Mouse (Mus musculus): ENCODE results near the gene Zfp786. TPM values are rescaled to one million over a fixed set of nuclear protein-coding genes. Genes with fewer than 3 reads are reported as not detected.
A peak's percentile ranks its signal among the peaks of the same experiment; 100 is the strongest.

The Zfp786 gene
- total and polyA plus RNA-seq, 3 experiments, result 1.3 to 2.0 TPM; not detected in 1

- no peak for TF ChIP-seq SMC3 (IDR thresholded peaks at IDR 0.05; ENCODE audit: low read depth, low read length)
- no peak for TF ChIP-seq ZC3H11A (IDR thresholded peaks at IDR 0.05; ENCODE audit: low read depth, low read length)
- TF ChIP-seq NELFE (IDR thresholded peaks at IDR 0.05; ENCODE audit: low read depth, low read length), result peak; percentile 78
- peak; percentile 69; the same call in 1 of the 2 replicates for TF ChIP-seq TBP (IDR thresholded peaks at IDR 0.05; ENCODE audit: low read depth, low read length)
These were observed 17.3 kb downstream of the Zfp786 start, which contains the start of gene Pdia4 (continued) for GRCm38 (mm10) chr6:47813257-47813878.

- Histone ChIP-seq H3K9me3 (replicated peaks; ENCODE audit: insufficient read depth, low read length) (no peaks in the 10 kb centered on the region), H3K4me3 (ENCODE audit: control insufficient read depth in 1 of 2, insufficient read depth in 1 of 2, low read depth in 2 of 2, low read length in 2 of 2) (peak overlapping the region; percentile 74 to 82), H3K36me3 (ENCODE audit: control insufficient read depth in 1 of 2, insufficient read depth in 2 of 2, low read length in 2 of 2) (peaks cover 2 to 20% of the 10 kb centered on the region in 2 experiments), H3K9ac (ENCODE audit: control insufficient read depth, low read depth, low read length, poor library complexity, severe bottlenecking) (peak overlapping the region; percentile 79), H3K4me1 (ENCODE audit: control insufficient read depth in 1 of 2, insufficient read depth in 2 of 2, low read length in 2 of 2) (peaks cover 0 to 12% of the 10 kb centered on the region in 2 experiments), H3K27ac (ENCODE audit: control insufficient read depth, low read depth, low read length) (peak overlapping the region; percentile 76), H3K79me2 (ENCODE audit: control insufficient read depth, insufficient read depth, low read length, poor library complexity) (peaks cover 43% of the 10 kb centered on the region), H3K27me3 (ENCODE audit: control insufficient read depth in 1 of 2, insufficient read depth in 2 of 2, low read length in 2 of 2) (no peaks in the 10 kb centered on the region)
- TF ChIP-seq POLR2AphosphoS2 (IDR thresholded peaks at IDR 0.05; ENCODE audit: low read length) (no peak), EP300 (IDR thresholded peaks at IDR 0.05; ENCODE audit: low read depth in 1 of 2, low read length in 2 of 2) (0 out of 4 replicates have a peak, but pooled peaks of 1 of the 2 experiments have one; percentile 16), ELF1 (IDR thresholded peaks at IDR 0.05; ENCODE audit: low read depth, low read length) (no peak), CHD1 (IDR thresholded peaks at IDR 0.05; ENCODE audit: low read depth, low read length) (no peak), POLR2A (IDR thresholded peaks at IDR 0.05; ENCODE audit: control insufficient read depth in 1 of 2, insufficient read depth in 1 of 2, low read depth in 1 of 2, low read length in 2 of 2, poor library complexity in 1 of 2) (no peak), ZNF384 (IDR thresholded peaks at IDR 0.05; ENCODE audit: low read depth, low read length) (no peak), MYC (IDR thresholded peaks at IDR 0.05; ENCODE audit: low read depth, low read length) (peak; percentile 28; the same call in 1 of the 2 replicates)
- DNase-seq (ENCODE audit: low read depth, low spot score), result peak; percentile 59
These were observed 18.3 kb downstream of the Zfp786 start for GRCm38 (mm10) chr6:47812271-47812915.

- Histone ChIP-seq H3K4me3 (ENCODE audit: control insufficient read depth in 1 of 2, insufficient read depth in 1 of 2, low read depth in 2 of 2, low read length in 2 of 2) (peak overlapping the region; percentile 43 to 82), H3K9me3 (replicated peaks; ENCODE audit: insufficient read depth, low read length) (no peaks in the 10 kb centered on the region), H3K27ac (ENCODE audit: control insufficient read depth, low read depth, low read length) (no peak overlapping the region), H3K27me3 (ENCODE audit: control insufficient read depth in 1 of 2, insufficient read depth in 2 of 2, low read length in 2 of 2) (no peaks in the 10 kb centered on the region), H3K79me2 (ENCODE audit: control insufficient read depth, insufficient read depth, low read length, poor library complexity) (peaks cover 43% of the 10 kb centered on the region), H3K4me1 (ENCODE audit: control insufficient read depth in 1 of 2, insufficient read depth in 2 of 2, low read length in 2 of 2) (peaks cover 0 to 12% of the 10 kb centered on the region in 2 experiments), H3K36me3 (ENCODE audit: control insufficient read depth in 1 of 2, insufficient read depth in 2 of 2, low read length in 2 of 2) (peaks cover 8 to 20% of the 10 kb centered on the region in 2 experiments), H3K9ac (ENCODE audit: control insufficient read depth, low read depth, low read length, poor library complexity, severe bottlenecking) (peak overlapping the region; percentile 79)
- no peak for DNase-seq (ENCODE audit: low read depth, low spot score)
- TF ChIP-seq ZMIZ1 (IDR thresholded peaks at IDR 0.05; ENCODE audit: low read depth, low read length), result no peak
- TF ChIP-seq RCOR1 (IDR thresholded peaks at IDR 0.05; ENCODE audit: low read depth, low read length), result no peak
- TF ChIP-seq ETS1 (IDR thresholded peaks at IDR 0.05; ENCODE audit: low read depth, low read length), result no peak
- no peak for TF ChIP-seq MAFK (IDR thresholded peaks at IDR 0.05; ENCODE audit: borderline replicate concordance, low read depth, low read length)
- TF ChIP-seq ZC3H11A (IDR thresholded peaks at IDR 0.05; ENCODE audit: low read depth, low read length), result no peak
- no peak for TF ChIP-seq MAX (IDR thresholded peaks at IDR 0.05; ENCODE audit: low read length)
- no peak for TF ChIP-seq RAD21 (IDR thresholded peaks at IDR 0.05; ENCODE audit: low read depth, low read length)
These were observed 19.3 kb downstream of the Zfp786 start for GRCm38 (mm10) chr6:47811324-47811723.

Measured in MEL (cell line).